Mouse (Mus musculus): Measurements from ENCODE around the gene Ttc30a1.
"Not testable (repeated sequence)": the region's sequence is repeated elsewhere in the genome, so short reads cannot be mapped to it uniquely, and the experiment has no call there.

The Ttc30a1 gene

GRCm38 (mm10) chr2:75981440-75982081, at the start of gene Ttc30a1:
Ttc30a1 (minus strand) TSS chr2:75981967.
- DNase-seq (ENCODE audit: extremely low read depth, low read depth) = not testable (repeated sequence)

- DNase-seq (ENCODE audit: extremely low read depth, low read depth) = no peak
These were observed 48.3 kb upstream of the Ttc30a1 start for GRCm38 (mm10) chr2:76030080-76030479.

GRCm38 (mm10) chr2:76029081-76029901, 47.5 kb upstream of the Ttc30a1 start:
- no peak for DNase-seq (ENCODE audit: extremely low read depth, low read depth)

GRCm38 (mm10) chr2:76016890-76017289, 35.1 kb upstream of the Ttc30a1 start:
- no peak for DNase-seq (ENCODE audit: extremely low read depth, low read depth)

- no peak for DNase-seq (ENCODE audit: extremely low read depth, low read depth)
These were observed 34.4 kb upstream of the Ttc30a1 start for GRCm38 (mm10) chr2:76016136-76016535.

GRCm38 (mm10) chr2:76015460-76015859, 33.7 kb upstream of the Ttc30a1 start:
- DNase-seq (ENCODE audit: extremely low read depth, low read depth) = no peak

- DNase-seq (ENCODE audit: extremely low read depth, low read depth) = no peak
These were observed 32.9 kb upstream of the Ttc30a1 start for GRCm38 (mm10) chr2:76014659-76015058.

- no peak for DNase-seq (ENCODE audit: extremely low read depth, low read depth)
These were observed 24.4 kb upstream of the Ttc30a1 start for GRCm38 (mm10) chr2:76006194-76006593.

GRCm38 (mm10) chr2:76002899-76003298, 21.1 kb upstream of the Ttc30a1 start:
- no peak for DNase-seq (ENCODE audit: extremely low read depth, low read depth)

- DNase-seq (ENCODE audit: extremely low read depth, low read depth) = peak; percentile 12
These were observed 19.6 kb upstream of the Ttc30a1 start for GRCm38 (mm10) chr2:76001392-76001791.

- DNase-seq (ENCODE audit: extremely low read depth, low read depth) = no peak
These were observed 17.9 kb upstream of the Ttc30a1 start for GRCm38 (mm10) chr2:75999636-76000035.

- no peak for DNase-seq (ENCODE audit: extremely low read depth, low read depth)
These were observed 16.9 kb upstream of the Ttc30a1 start for GRCm38 (mm10) chr2:75998692-75999091.

GRCm38 (mm10) chr2:75997726-75998125, 16.0 kb upstream of the Ttc30a1 start:
- DNase-seq (ENCODE audit: extremely low read depth, low read depth) = no peak

GRCm38 (mm10) chr2:75994841-75995240, 13.1 kb upstream of the Ttc30a1 start:
- no peak for DNase-seq (ENCODE audit: extremely low read depth, low read depth)

- no peak for DNase-seq (ENCODE audit: extremely low read depth, low read depth)
These were observed 9.9 kb upstream of the Ttc30a1 start for GRCm38 (mm10) chr2:75991581-75992205.

GRCm38 (mm10) chr2:75990885-75991539, 9.2 kb upstream of the Ttc30a1 start:
- DNase-seq (ENCODE audit: extremely low read depth, low read depth) = peak; percentile 47

GRCm38 (mm10) chr2:75989694-75990093, 7.9 kb upstream of the Ttc30a1 start:
- DNase-seq (ENCODE audit: extremely low read depth, low read depth) = no peak

- DNase-seq (ENCODE audit: extremely low read depth, low read depth) = no peak
These were observed 7.1 kb upstream of the Ttc30a1 start for GRCm38 (mm10) chr2:75988779-75989363.

- DNase-seq (ENCODE audit: extremely low read depth, low read depth) = no peak
These were observed 6.6 kb upstream of the Ttc30a1 start for GRCm38 (mm10) chr2:75988378-75988777.

GRCm38 (mm10) chr2:75987739-75988138, 6.0 kb upstream of the Ttc30a1 start:
- no peak for DNase-seq (ENCODE audit: extremely low read depth, low read depth)

GRCm38 (mm10) chr2:75985124-75985523, 3.4 kb upstream of the Ttc30a1 start:
- peak; percentile 72 for DNase-seq (ENCODE audit: extremely low read depth, low read depth)

All from MEL-GATA-1-ER (cell line).